Mouse (Mus musculus): ENCODE results near the gene Cd48.
"Not testable (repeated sequence)": the region's sequence is repeated elsewhere in the genome, so short reads cannot be mapped to it uniquely, and the experiment has no call there.

Gene Cd48

GRCm38 (mm10) chr1:171681531-171682299, at the start of gene Cd48:
Gene Cd48 (plus strand): TSS chr1:171682009.
- CTCF ChIA-PET = interaction anchor here in 1 of 4 experiments (0.8 kb wide), 1 partner anchor 17 kb away, joined by 3 read pairs; no protein-coding TSS in a partner anchor
- POLR2A ChIA-PET = interaction anchor here in 2 of 4 experiments (0.6 to 0.8 kb wide), 3 partner anchors 16 to 317 kb away, joined by 3 to 4 read pairs (median 3); no protein-coding TSS in a partner anchor

DNA sequence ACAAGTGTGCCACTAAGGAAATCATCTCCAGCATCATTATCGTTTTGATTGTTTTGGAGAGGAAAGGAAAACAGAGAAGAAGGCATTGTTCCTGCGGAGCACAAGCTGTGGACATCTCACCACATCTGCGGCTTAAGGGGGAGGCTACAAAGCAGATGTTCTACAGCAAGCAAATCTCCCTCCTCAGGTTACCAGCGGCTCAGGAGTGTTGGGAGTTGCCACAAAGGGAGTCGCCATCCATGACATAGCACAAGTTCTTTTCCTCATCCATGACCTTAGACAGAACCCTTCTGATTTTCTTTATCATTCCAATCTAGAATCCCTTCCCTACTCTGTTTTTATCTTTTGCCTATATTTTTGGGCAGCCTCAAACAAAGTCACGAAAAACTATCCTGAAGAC, 46.1 kb upstream of the Cd48 start:
- CTCF ChIA-PET = interaction anchor here in 1 of 4 experiments (1.4 kb wide), 1 partner anchor 25 kb away, joined by 4 read pairs; no protein-coding TSS in a partner anchor

DNA sequence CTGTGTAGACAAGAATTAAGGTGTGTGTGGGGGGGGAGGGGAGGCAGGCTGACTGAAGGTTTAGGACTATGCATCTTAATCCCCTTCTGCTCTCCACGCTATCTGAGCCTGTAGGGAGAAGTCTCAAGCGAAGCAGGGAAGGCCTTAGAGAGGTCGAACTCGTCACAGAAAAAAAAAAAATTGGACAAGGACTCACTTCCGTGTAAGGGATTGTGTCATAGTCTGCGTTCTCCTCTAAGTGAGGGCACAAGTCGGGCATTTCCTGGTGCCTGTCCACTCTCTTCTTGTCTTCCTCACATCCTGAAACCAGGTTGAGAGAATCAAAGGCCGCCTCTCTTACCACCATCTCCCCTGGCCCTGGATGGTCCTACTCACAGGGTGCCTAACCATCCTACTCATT, 44.7 kb upstream of the Cd48 start:
- POLR2A ChIA-PET = no interaction called here
- CTCF ChIA-PET = no interaction called here

More for the DNA sequence above, 46.1 kb upstream of the Cd48 start:
- POLR2A ChIA-PET = interaction anchor here in 1 of 4 experiments (0.6 kb wide), 1 partner anchor 726 kb away, joined by 3 read pairs; no protein-coding TSS in a partner anchor

DNA sequence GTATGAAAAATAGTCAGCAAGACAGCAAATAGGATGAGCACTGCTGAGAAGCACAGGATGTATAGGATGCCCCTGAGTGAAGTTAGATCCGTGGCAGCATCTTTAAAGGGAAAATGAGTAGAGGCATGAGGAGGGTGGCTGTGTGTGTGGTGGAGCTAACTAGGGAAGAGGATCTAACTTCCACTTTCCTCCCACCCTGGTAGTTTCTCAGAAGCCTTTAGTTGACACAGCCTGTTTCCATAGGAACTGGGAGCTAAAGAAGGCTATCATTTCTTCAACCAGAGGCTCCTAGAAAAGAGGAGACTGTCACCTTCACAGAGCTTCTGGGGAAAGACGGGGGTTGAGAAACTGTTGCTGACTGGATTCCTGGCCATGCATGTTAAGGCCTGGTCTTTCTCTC, 43.1 kb upstream of the Cd48 start:
- ChIA-PET POLR2A (no interaction called here), CTCF (no interaction called here)

GRCm38 (mm10) chr1:171640796-171641195, 41.0 kb upstream of the Cd48 start:
- ChIA-PET POLR2A (no interaction called here), CTCF (interaction anchor here in 1 of 4 experiments (1.2 kb wide), 1 partner anchor 30 kb away, joined by 3 read pairs; no protein-coding TSS in a partner anchor)

GRCm38 (mm10) chr1:171643612-171644011, 38.2 kb upstream of the Cd48 start:
- ChIA-PET CTCF (interaction anchor here in 1 of 4 experiments (1.1 kb wide), 1 partner anchor 14 kb away, joined by 3 read pairs; no protein-coding TSS in a partner anchor), POLR2A (no interaction called here)

- ChIA-PET CTCF (no interaction called here), POLR2A (interaction anchor here in 1 of 4 experiments (0.6 kb wide), 1 partner anchor 65 kb away, joined by 3 read pairs; no protein-coding TSS in a partner anchor)
Observed at GRCm38 (mm10) chr1:171646429-171646940, 35.3 kb upstream of the Cd48 start.

DNA sequence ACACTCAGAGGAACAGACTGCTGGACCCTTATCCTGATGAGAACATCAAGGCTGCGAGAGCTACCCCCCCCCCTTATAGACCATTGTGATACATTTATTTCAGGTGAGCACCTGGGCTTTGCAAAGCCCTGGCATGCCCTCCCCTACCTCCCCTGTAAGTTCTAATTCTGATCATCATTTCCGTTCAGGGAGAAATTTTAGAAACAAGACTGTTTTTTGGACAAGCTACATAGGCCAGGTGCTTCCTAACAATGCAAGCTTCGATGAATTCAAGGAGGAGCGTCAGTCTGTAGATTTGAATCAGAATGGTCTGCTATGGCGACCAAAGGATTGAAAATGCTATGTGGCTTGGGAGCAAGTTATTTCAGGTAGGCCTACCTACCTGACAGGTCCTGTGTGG, 34.1 kb upstream of the Cd48 start:
- CTCF ChIA-PET = interaction anchor here in 1 of 4 experiments (0.6 kb wide), 1 partner anchor 696 kb away, joined by 4 read pairs; no protein-coding TSS in a partner anchor
- POLR2A ChIA-PET = no interaction called here

- ChIA-PET POLR2A (interaction anchor here in 2 of 4 experiments (0.5 to 0.7 kb wide), 2 partner anchors 31 to 804 kb away, joined by 3 read pairs; no protein-coding TSS in a partner anchor), CTCF (interaction anchor here in 1 of 4 experiments (0.7 kb wide), 1 partner anchor 57 kb away, joined by 10 read pairs; no protein-coding TSS in a partner anchor)
Observed at GRCm38 (mm10) chr1:171648840-171649239, 33.0 kb upstream of the Cd48 start.

GRCm38 (mm10) chr1:171652734-171653133, 29.1 kb upstream of the Cd48 start, which contains the start of gene Slamf7:
Gene Slamf7 (minus strand): TSS chr1:171653035.
- CTCF ChIA-PET = no interaction called here
- POLR2A ChIA-PET = no interaction called here

DNA sequence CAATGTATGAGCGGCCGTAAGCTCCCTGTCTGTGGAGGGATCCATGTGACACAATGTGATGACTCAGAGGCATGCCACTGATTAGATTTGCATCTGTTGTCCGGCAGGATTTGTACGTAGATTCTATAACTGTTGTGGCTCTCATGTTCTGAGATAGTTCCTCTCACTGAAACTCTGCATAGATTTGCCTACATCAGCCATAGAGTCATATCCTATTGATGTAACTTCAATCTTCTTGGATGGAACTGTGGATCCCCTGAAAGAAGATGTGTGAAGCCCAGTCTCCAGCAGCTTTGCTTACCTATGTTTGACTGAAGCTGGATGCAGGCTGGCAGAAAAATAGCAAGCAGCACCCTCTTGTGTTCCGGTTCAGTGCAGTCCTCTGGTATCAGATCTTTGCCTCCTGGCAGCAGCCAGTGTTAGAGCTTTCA, 23.2 kb upstream of the Cd48 start:
- ChIA-PET CTCF (no interaction called here), POLR2A (interaction anchor here in 1 of 4 experiments (0.7 to 1.0 kb wide), 2 partner anchors 218 to 325 kb away, joined by 3 to 5 read pairs; no protein-coding TSS in a partner anchor)

DNA sequence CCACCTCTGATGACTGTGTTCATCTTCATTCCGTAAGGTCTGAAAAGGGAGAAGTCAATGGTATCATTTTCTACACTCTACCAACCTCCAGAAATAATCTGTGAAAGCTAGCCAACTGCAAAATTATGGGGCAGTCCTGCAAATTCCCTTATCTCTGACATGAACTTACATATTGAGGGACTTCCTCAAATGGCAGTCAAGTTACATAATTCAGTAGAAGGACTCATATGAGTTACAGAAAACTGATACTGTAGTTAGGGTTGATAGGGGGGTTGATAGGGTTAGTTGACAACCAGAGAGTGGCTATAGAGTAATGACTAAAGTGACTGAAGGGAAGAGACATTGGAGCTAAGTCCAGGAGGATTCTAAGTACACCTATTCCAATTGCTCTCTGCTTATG, 21.4 kb upstream of the Cd48 start:
- ChIA-PET POLR2A (no interaction called here), CTCF (interaction anchor here in 1 of 4 experiments (0.7 kb wide), 1 partner anchor 1444 kb away, joined by 4 read pairs; no protein-coding TSS in a partner anchor)

- CTCF ChIA-PET = interaction anchor here in 2 of 4 experiments (0.6 to 0.9 kb wide), 2 partner anchors 37 to 51 kb away, joined by 3 to 7 read pairs; no protein-coding TSS in a partner anchor
- POLR2A ChIA-PET = no interaction called here
Observed at GRCm38 (mm10) chr1:171661482-171661881, 20.3 kb upstream of the Cd48 start.

GRCm38 (mm10) chr1:171663757-171664156, 18.1 kb upstream of the Cd48 start:
- ChIA-PET CTCF (no interaction called here), POLR2A (no interaction called here)

DNA sequence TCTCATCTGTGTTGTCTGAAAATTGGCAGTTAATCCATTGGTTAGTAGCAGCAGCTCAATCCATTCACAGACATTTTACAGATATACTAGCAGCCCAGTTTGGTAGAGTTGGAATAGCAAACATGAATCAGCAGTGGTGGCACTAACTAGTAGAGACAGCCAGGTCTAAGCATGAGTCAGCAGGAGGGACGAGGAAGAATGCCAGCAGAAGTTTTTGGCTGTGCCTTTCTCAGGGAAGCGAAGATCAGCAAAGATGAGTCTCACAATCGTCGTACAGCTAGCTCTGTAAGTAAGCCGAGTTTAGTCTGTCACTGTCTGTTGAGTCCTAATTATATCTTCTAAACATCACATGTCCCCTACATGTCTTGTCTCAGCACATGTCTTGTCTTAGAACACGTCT, 15.5 kb upstream of the Cd48 start:
- POLR2A ChIA-PET = no interaction called here
- CTCF ChIA-PET = interaction anchor here in 1 of 4 experiments (0.9 kb wide), 1 partner anchor 102 kb away, joined by 3 read pairs; no protein-coding TSS in a partner anchor

- POLR2A ChIA-PET = no interaction called here
Observed at GRCm38 (mm10) chr1:171667160-171667559, 14.6 kb upstream of the Cd48 start.

DNA sequence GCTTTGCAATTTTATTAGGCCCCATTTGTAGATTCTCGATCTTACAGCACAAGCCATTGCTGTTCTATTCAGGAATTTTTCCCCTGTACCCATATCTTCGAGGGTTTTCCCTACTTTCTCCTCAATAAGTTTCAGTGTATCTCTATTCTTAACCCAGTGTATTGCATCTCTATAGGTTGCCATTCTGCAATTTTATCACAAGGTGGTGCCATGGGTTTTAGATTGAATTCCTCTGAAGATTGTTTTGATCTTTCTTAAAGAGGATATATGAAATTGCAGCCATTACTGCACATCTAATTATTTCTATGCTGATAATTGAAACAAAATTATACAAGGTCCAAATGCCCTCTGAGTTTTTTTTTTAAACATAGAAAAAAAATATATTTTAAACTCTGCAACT, 9.4 kb upstream of the Cd48 start:
- POLR2A ChIA-PET = not testable (repeated sequence)
- CTCF ChIA-PET = interaction anchor here in 1 of 4 experiments (1.5 kb wide), 1 partner anchor 26 kb away, joined by 8 read pairs; no protein-coding TSS in a partner anchor

More at GRCm38 (mm10) chr1:171667160-171667559, 14.6 kb upstream of the Cd48 start:
- CTCF ChIA-PET = no interaction called here

- CTCF ChIA-PET = interaction anchor here in 1 of 4 experiments (1.5 kb wide), 1 partner anchor 26 kb away, joined by 8 read pairs; no protein-coding TSS in a partner anchor
Observed at GRCm38 (mm10) chr1:171672854-171673475, 8.8 kb upstream of the Cd48 start.

DNA sequence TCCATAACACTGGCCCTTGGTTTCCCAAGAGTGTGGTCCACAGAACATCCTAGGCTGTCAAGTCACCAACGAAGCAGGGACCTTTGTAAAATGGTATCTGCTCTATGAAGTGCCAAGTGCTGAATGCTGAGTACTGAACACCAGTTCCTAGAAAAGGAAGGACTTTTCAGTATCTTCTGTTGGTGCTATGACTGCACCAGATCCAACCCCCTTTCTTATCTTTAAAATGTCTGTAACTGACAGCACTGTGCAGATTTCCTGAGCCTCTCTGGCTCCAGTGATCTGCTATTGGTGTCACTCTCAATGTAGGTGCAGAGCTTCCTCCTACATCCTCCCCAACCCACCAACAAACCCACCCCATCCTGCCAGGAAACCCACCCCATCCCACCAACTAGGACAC, 7.3 kb upstream of the Cd48 start:
- CTCF ChIA-PET = no interaction called here
- POLR2A ChIA-PET = interaction anchor here in 1 of 4 experiments (0.8 kb wide), 1 partner anchor 64 kb away, joined by 4 read pairs; no protein-coding TSS in a partner anchor

More at GRCm38 (mm10) chr1:171672854-171673475, 8.8 kb upstream of the Cd48 start:
- POLR2A ChIA-PET = no interaction called here

Measured in embryonic stem cell, embryonic (primary cell).